Mouse (Mus musculus): ENCODE data around the gene Sept11.

DNA sequence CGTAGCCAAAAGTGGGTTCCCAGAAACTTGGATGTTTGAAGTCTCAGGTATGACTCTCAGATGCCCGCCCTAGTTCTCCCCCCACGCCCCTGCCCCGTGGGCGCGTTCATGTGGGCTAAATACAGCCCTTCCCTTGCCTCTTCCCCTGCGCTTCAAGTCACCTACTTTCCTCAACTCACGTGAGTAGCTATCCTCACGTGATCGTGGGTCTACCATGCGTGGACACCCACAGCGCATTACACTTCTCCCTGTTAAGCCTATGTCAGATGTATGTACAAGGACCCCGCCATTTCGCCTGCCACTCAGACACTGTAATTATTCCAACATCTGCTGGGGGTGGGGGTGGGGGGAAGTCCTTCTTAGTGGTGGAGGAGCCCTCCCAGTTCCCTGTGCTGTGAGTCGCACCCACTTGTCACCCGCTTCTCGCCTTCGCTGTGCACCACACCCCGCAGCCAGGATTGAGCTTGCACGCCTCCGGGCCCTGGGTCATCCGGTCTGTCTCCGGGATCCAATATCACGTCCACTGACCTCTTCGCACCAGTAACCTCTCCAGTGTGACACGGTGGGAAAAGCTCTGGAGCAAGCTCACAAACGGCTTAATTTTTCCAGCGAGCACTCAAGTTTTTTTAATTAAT is 973 bp upstream of the Sept11 start:
- TF ChIP-seq MAFK (IDR thresholded peaks at IDR 0.05; ENCODE audit: insufficient read depth, low read depth, low read length) (no peak), ZC3H11A (IDR thresholded peaks at IDR 0.05; ENCODE audit: borderline replicate concordance, low read depth, low read length) (no peak), ZNF384 (IDR thresholded peaks at IDR 0.05; ENCODE audit: low read depth, low read length) (no peak), CHD2 (IDR thresholded peaks at IDR 0.05; ENCODE audit: low read depth, low read length) (no peak)

All from ES-E14 (cell line).